Mouse (Mus musculus) spleen, adult 2 months (tissue): ENCODE measurements around the gene Syce2.

Source experiments
- CTCF ChIP-seq: fragments of 200-500 bp; IDR thresholded peaks from 2 replicates; pipeline ENCODE4 v1.5.1; 2011; ENCODE audit warnings: mild to moderate bottlenecking, inconsistent platforms; ENCODE audit not compliant: insufficient read depth, insufficient read length, insufficient replicate concordance; ENCODE audit errors: extremely low read depth
- POLR2A ChIP-seq: fragments of 200-500 bp; IDR thresholded peaks from 2 replicates; pipeline ENCODE4 v1.6.1; 2011; ENCODE audit warnings: low read depth, low read length, inconsistent platforms

DNA sequence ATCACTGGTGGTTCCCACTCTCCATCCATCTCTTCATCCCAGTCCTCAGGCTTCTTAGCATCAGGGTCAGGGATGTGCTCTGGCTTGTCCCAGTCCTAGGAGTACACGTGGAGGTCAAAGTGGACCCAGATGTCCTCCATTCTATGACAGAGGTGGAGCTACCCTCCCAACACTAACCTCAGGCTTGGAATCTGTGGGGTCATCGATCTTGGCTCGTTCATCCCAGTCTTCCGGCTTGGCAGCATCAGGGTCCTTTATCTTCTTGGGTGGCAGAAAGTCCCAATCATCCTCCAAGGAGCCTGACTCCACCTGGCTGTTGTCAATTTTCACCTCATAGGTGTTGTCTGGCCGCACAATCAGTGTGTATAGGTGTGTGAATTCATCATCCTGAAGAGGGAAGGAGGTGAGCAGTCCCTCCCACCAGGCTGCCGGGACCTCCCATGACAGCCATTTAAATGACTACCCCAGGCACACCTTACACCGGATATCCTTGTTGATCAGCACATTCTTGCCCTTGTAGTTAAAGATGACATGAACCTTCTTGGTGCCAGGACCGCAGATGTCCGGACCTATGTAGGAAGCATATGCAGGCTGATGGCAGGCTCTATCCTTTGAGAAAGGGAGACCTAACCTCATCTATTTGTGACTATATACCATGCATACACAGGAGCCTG, 27.4 kb upstream of the Syce2 start:
- TF ChIP-seq CTCF = no peak
- TF ChIP-seq POLR2A = no peak
